Mouse (Mus musculus) forebrain, embryonic 12.5 days (tissue): ENCODE measurements around the gene Ttc28. TPM values are rescaled to one million over a fixed set of nuclear protein-coding genes. Genes with fewer than 3 reads are reported as not detected.

Experiments used
- ATAC-seq: fragments of 200-750 bp; cut with Nextera tagmentation; 2 replicates; pipeline ENCODE4 v1.8.0; 2017; ENCODE audit warnings: moderate TSS enrichment; ENCODE audit not compliant: low FRiP score
- H3K27ac ChIP-seq: fragments of 300-500 bp; sonication (generic); 2 replicates; pipeline ENCODE4 v1.5.1; 2016; ENCODE audit warnings: mild to moderate bottlenecking
- H3K27me3 ChIP-seq: fragments of 300-500 bp; sonication (generic); 2 replicates; pipeline ENCODE4 v1.6.1; 2016; ENCODE audit warnings: mild to moderate bottlenecking
- H3K36me3 ChIP-seq: fragments of 300-500 bp; sonication (generic); replicated peaks from 2 replicates; pipeline ENCODE4 v1.6.1; 2016; ENCODE audit warnings: mild to moderate bottlenecking
- H3K4me1 ChIP-seq: fragments of 300-500 bp; sonication (generic); 2 replicates; pipeline ENCODE4 v1.6.1; 2016
- H3K4me2 ChIP-seq: fragments of 300-500 bp; sonication (generic); 2 replicates; pipeline ENCODE4 v1.6.1; 2016; ENCODE audit warnings: mild to moderate bottlenecking, moderate library complexity
- H3K4me3 ChIP-seq: fragments of 300-500 bp; sonication (generic); replicated peaks from 2 replicates; pipeline ENCODE4 v1.5.1; 2016; ENCODE audit warnings: mild to moderate bottlenecking
- H3K9ac ChIP-seq: fragments of 300-500 bp; sonication (generic); 2 replicates; pipeline ENCODE4 v1.6.1; 2016; ENCODE audit warnings: mild to moderate bottlenecking
- H3K9me3 ChIP-seq: fragments of 300-500 bp; sonication (generic); 2 replicates; pipeline ENCODE4 v1.6.1; 2016
- WGBS: fragments of 180-500 bp; shearing (Covaris S2); methylation state at CpG from one replicate; pipeline ENCODE4 v1.1.7; 2016; 5-methylcytosine and 5-hydroxymethylcytosine counted together
- polyA plus RNA-seq: library from polyadenylated mRNA; unstranded; fragments of >200 nt; fragmentation: Nextera tagmentation; extraction: Ambion mirVana; gene quantifications from 2 replicates; pipeline ENCODE4 v1.2.1, GENCODE M21; 2016

Ttc28 gene
- polyA plus RNA-seq, 1 experiment from 2014 or later, result 23.1 TPM

DNA sequence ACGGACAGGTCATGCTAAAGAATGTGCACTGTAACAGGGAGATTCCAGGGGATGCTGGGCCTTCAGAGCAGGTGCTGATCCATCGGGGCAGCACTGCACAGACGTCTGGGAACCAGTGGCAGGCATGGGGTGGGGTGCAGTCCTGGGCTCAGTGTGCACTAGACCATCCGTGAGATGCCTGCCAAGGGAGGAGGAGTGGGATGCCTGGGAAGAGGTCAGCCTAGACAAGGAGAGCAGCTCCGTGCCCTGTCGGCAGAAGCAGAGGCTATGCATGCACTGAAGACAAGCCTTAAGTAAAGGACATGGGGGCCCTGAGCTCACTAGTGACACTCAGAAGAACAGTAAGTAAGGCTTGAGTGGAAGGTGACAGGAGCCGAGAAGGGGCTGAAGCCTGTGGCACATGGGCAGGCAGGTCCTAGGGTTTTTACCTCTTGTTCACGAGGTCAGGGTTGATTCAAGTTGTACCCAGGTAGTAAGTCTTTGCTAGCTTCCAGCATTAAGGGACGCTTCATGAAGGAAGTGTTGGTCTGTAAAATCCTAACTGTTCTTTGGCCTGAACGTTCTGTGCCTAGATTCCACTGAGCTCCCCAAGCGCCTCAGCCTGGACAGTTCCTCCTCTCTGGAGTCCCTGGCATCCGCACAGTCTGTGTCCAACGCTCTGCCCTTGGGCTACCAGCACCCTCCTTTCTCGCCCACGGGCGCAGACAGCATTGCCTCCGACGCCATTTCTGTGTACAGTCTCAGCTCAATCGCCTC, 405.0 kb downstream of the Ttc28 start:
- H3K4me2 ChIP-seq, result no peak overlapping the region
- no peaks in the 10 kb centered on the region for H3K9me3 ChIP-seq
- H3K9ac ChIP-seq, result no peak overlapping the region
- no peaks in the 10 kb centered on the region for H3K27me3 ChIP-seq
- peaks cover 79% of the 10 kb centered on the region for H3K36me3 ChIP-seq
- 88% methylated on average over 19 of the region's 19 CpGs for WGBS
- no peaks in the 10 kb centered on the region; the same call in 1 of the 2 replicates for H3K4me1 ChIP-seq
- H3K27ac ChIP-seq, result no peak overlapping the region
- no peak for ATAC-seq
- no peak overlapping the region for H3K4me3 ChIP-seq

DNA sequence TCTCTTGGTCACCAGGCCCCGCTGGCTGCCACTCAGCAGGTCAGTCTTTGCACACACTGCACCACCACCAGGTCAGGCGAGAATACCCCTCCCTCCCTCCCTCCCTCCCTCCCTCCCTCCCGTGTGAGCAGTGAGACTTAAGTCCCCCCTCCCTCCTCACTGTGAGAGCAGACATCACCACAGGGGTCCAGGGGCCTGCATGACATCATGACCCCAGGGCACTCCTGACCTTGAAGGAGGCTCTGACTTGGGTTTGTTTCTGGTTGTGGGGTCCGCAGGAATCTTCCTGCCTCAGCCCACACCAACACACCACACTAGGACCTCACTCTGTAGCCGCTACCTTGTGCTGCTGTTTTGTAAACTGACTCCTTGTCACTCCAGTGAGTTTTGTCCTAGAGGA, 408.0 kb downstream of the Ttc28 start:
- Histone ChIP-seq H3K36me3 (peaks cover 52% of the 10 kb centered on the region), H3K27me3 (no peaks in the 10 kb centered on the region), H3K9ac (no peak overlapping the region), H3K9me3 (no peaks in the 10 kb centered on the region), H3K27ac (no peak overlapping the region), H3K4me1 (no peaks in the 10 kb centered on the region; the same call in 1 of the 2 replicates), H3K4me2 (no peak overlapping the region), H3K4me3 (no peak overlapping the region)
- WGBS, result 65% methylated on average over 5 of the region's 5 CpGs
- ATAC-seq, result no peak

DNA sequence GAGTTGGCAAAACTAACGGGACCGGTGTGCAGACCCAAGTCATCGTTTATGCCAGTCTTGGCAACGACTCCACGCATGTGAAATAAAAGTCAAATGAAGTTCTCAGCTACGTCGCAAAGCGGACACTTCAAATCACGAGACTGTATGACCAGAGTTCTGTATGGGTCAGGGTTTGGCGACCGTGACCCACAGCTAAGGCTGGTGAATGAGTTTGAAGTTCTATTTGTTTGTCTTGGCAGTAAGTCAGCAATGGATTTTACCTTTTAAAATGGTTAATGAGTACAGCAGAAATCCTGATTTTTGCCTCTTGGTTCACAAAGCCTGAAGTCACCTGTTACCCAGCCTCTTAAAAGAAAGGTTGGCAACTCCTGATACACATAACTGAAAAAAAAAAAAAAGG, 408.9 kb downstream of the Ttc28 start:
- H3K36me3 ChIP-seq, result peaks cover 43% of the 10 kb centered on the region
- no peak overlapping the region for H3K4me3 ChIP-seq
- H3K27me3 ChIP-seq, result no peaks in the 10 kb centered on the region

GRCm38 (mm10) chr5:111290071-111290470, 410.5 kb downstream of the Ttc28 start:
- Histone ChIP-seq H3K36me3 (peaks cover 27% of the 10 kb centered on the region), H3K27me3 (no peaks in the 10 kb centered on the region), H3K27ac (no peak overlapping the region), H3K9me3 (no peaks in the 10 kb centered on the region), H3K9ac (no peak overlapping the region), H3K4me2 (no peak overlapping the region), H3K4me3 (no peak overlapping the region), H3K4me1 (no peaks in the 10 kb centered on the region; the same call in 1 of the 2 replicates)
- no peak for ATAC-seq
- WGBS, result 71% methylated on average over 11 of the region's 11 CpGs

More for the DNA sequence above, 408.9 kb downstream of the Ttc28 start:
- no peak overlapping the region for H3K9ac ChIP-seq
- H3K4me1 ChIP-seq, result no peaks in the 10 kb centered on the region; the same call in 1 of the 2 replicates
- no peak for ATAC-seq
- H3K9me3 ChIP-seq, result no peaks in the 10 kb centered on the region
- no peak overlapping the region for H3K27ac ChIP-seq
- 92% methylated on average over 11 of the region's 11 CpGs for WGBS
- H3K4me2 ChIP-seq, result no peak overlapping the region

GRCm38 (mm10) chr5:111291639-111292038, 412.0 kb downstream of the Ttc28 start:
- H3K4me1 ChIP-seq, result no peaks in the 10 kb centered on the region; the same call in 1 of the 2 replicates
- no peak overlapping the region; the same call in 1 of the 2 replicates for H3K9ac ChIP-seq
- no peaks in the 10 kb centered on the region for H3K27me3 ChIP-seq
- no peak for ATAC-seq
- H3K4me2 ChIP-seq, result no peak overlapping the region
- no peak overlapping the region for H3K4me3 ChIP-seq
- WGBS, result 72% methylated on average over 10 of the region's 10 CpGs
- no peak overlapping the region for H3K27ac ChIP-seq
- no peaks in the 10 kb centered on the region for H3K9me3 ChIP-seq
- H3K36me3 ChIP-seq, result peaks cover 12% of the 10 kb centered on the region

DNA sequence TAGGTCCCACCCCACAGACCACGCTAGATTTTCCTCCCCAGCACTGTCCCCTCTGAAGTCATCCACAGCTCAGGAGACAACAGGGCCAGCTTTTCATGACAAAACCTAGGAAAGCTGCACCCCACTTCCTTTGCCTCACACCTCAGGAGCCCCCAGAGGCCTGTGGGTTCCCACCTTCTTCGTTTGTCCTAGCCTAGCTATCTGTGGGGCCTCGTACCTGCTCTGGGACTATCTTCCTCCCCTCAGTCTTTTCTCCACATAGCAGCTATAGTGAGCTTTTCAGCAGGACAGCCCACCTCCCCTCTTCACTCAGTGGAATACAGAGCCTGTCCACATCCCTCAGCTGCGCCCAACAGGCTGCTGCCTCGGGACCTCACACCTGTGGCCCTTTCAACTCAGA, 418.2 kb downstream of the Ttc28 start:
- Histone ChIP-seq H3K27ac (no peak overlapping the region), H3K4me3 (no peak overlapping the region), H3K27me3 (no peaks in the 10 kb centered on the region), H3K4me1 (no peaks in the 10 kb centered on the region), H3K9me3 (no peaks in the 10 kb centered on the region), H3K4me2 (no peak overlapping the region), H3K9ac (no peak overlapping the region), H3K36me3 (no peaks in the 10 kb centered on the region)
- no peak for ATAC-seq
- 70% methylated on average over 5 of the region's 5 CpGs for WGBS

GRCm38 (mm10) chr5:111298706-111299105, 419.1 kb downstream of the Ttc28 start:
- no peak overlapping the region for H3K4me2 ChIP-seq
- no peaks in the 10 kb centered on the region for H3K9me3 ChIP-seq
- H3K4me1 ChIP-seq, result no peaks in the 10 kb centered on the region
- no peak overlapping the region for H3K9ac ChIP-seq
- H3K36me3 ChIP-seq, result no peaks in the 10 kb centered on the region
- no peak for ATAC-seq
- 57% methylated on average over 7 of the region's 7 CpGs for WGBS
- no peak overlapping the region for H3K27ac ChIP-seq
- no peaks in the 10 kb centered on the region for H3K27me3 ChIP-seq
- H3K4me3 ChIP-seq, result no peak overlapping the region

GRCm38 (mm10) chr5:111300776-111301175, 421.2 kb downstream of the Ttc28 start:
- H3K36me3 ChIP-seq, result no peaks in the 10 kb centered on the region
- H3K27ac ChIP-seq, result no peak overlapping the region
- no peaks in the 10 kb centered on the region for H3K4me1 ChIP-seq
- ATAC-seq, result no peak
- no peak overlapping the region for H3K9ac ChIP-seq
- no peaks in the 10 kb centered on the region for H3K9me3 ChIP-seq
- no peak overlapping the region for H3K4me3 ChIP-seq
- WGBS, result 74% methylated on average over 8 of the region's 8 CpGs
- no peaks in the 10 kb centered on the region for H3K27me3 ChIP-seq
- no peak overlapping the region for H3K4me2 ChIP-seq

- 80% methylated on average over 7 of the region's 7 CpGs for WGBS
- no peak overlapping the region for H3K9ac ChIP-seq
- no peaks in the 10 kb centered on the region for H3K4me1 ChIP-seq
- H3K27me3 ChIP-seq, result no peaks in the 10 kb centered on the region
- no peak overlapping the region for H3K4me3 ChIP-seq
- H3K4me2 ChIP-seq, result no peak overlapping the region
- H3K27ac ChIP-seq, result no peak overlapping the region
- no peaks in the 10 kb centered on the region for H3K9me3 ChIP-seq
- ATAC-seq, result no peak
- no peaks in the 10 kb centered on the region for H3K36me3 ChIP-seq
Measured at GRCm38 (mm10) chr5:111301736-111302135, 422.1 kb downstream of the Ttc28 start.

DNA sequence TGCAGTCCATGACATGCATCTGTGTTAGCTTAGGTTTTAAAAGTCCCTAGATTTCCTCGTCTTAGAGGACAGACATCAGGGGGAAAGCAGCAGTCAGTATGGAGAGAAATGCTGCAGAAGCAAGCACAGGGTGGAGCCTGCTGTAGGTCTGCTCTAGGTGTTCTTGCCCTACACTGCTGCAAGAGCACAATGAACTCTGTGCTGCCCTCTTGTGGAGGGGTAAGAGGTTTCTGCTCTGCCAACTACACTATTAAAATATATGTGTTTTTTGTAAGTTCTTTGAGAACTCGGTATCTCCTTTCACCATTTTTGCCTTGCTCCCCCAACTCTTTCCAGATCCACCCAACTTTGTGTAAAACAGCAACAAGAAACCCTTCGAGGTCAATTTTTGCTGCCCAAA, 425.1 kb downstream of the Ttc28 start:
- no peak for ATAC-seq

GRCm38 (mm10) chr5:111310185-111310584, 430.6 kb downstream of the Ttc28 start:
- no peak overlapping the region for H3K4me3 ChIP-seq
- H3K27ac ChIP-seq, result no peak overlapping the region
- 84% methylated on average over 6 of the region's 6 CpGs for WGBS
- no peaks in the 10 kb centered on the region for H3K4me1 ChIP-seq
- H3K27me3 ChIP-seq, result no peaks in the 10 kb centered on the region
- H3K9me3 ChIP-seq, result no peaks in the 10 kb centered on the region
- ATAC-seq, result no peak
- H3K36me3 ChIP-seq, result no peaks in the 10 kb centered on the region
- H3K9ac ChIP-seq, result no peak overlapping the region
- no peak overlapping the region for H3K4me2 ChIP-seq

More for the DNA sequence above, 425.1 kb downstream of the Ttc28 start:
- Histone ChIP-seq H3K27me3 (no peaks in the 10 kb centered on the region), H3K4me1 (no peaks in the 10 kb centered on the region), H3K4me3 (no peak overlapping the region), H3K27ac (no peak overlapping the region), H3K36me3 (no peaks in the 10 kb centered on the region), H3K4me2 (no peak overlapping the region), H3K9me3 (no peaks in the 10 kb centered on the region), H3K9ac (no peak overlapping the region)
- WGBS, result 90% methylated on average over 3 of the region's 3 CpGs

- no peak overlapping the region for H3K4me2 ChIP-seq
- H3K27me3 ChIP-seq, result no peaks in the 10 kb centered on the region
- no peak overlapping the region for H3K9ac ChIP-seq
- 90% methylated on average over 9 of the region's 9 CpGs for WGBS
- H3K27ac ChIP-seq, result no peak overlapping the region
- H3K9me3 ChIP-seq, result no peaks in the 10 kb centered on the region
- H3K4me3 ChIP-seq, result no peak overlapping the region
- no peak for ATAC-seq
- H3K36me3 ChIP-seq, result no peaks in the 10 kb centered on the region
- no peaks in the 10 kb centered on the region for H3K4me1 ChIP-seq
Measured at GRCm38 (mm10) chr5:111313833-111314232, 434.2 kb downstream of the Ttc28 start.

GRCm38 (mm10) chr5:111315061-111315460, 435.5 kb downstream of the Ttc28 start:
- Histone ChIP-seq H3K36me3 (no peaks in the 10 kb centered on the region), H3K4me1 (no peaks in the 10 kb centered on the region), H3K27me3 (no peaks in the 10 kb centered on the region), H3K9ac (no peak overlapping the region), H3K4me3 (no peak overlapping the region), H3K27ac (no peak overlapping the region), H3K4me2 (no peak overlapping the region), H3K9me3 (no peaks in the 10 kb centered on the region)
- ATAC-seq, result no peak
- 91% methylated on average over 6 of the region's 6 CpGs for WGBS
